Mouse (Mus musculus) liver, postnatal 0 days (tissue): ENCODE data around the gene Nt5c1b.

Experiments
- CTCF ChIP-seq: sonication (generic); IDR thresholded peaks from 2 replicates; pipeline ENCODE4 v1.5.1; 2016; ENCODE audit warnings: antibody characterized with exemption, low read depth
- EP300 ChIP-seq: IDR thresholded peaks from 2 replicates; pipeline ENCODE4 v1.6.1; 2016; ENCODE audit warnings: antibody characterized with exemption, low read depth, mild to moderate bottlenecking

DNA sequence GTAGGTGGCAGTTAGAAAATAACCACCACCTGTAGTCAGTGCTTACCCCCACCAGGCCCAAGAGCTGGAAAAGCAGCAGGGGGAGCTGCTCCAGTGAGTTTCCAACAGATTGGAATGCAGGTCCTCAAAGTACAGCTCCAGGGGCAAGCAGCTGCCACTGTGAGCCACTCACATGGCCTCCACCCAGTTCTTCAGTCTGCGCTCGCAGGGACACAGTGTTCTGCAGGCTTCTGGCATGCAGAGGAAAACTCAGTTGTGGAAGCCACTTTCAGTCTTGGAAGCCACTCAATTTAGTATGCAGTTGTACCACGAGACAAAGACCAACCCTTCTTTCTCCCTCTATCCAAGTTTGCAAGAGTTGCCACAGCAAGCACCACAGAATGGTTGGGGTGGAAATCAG lies 19.1 kb upstream of the Nt5c1b start:
- no peak for TF ChIP-seq EP300
- no peak for TF ChIP-seq CTCF
